Mouse (Mus musculus) c-Kit-positive CD71-negative TER-119-negative erythroid progenitor cells, embryonic 14.5 days (primary cell): Measurements from ENCODE around the gene Vsig10.

Source experiments
- DNase-seq: peaks from one replicate; pipeline ENCODE4 v3.0.0-alpha.2; 2013; ENCODE audit warnings: low read depth

The Vsig10 gene

DNA sequence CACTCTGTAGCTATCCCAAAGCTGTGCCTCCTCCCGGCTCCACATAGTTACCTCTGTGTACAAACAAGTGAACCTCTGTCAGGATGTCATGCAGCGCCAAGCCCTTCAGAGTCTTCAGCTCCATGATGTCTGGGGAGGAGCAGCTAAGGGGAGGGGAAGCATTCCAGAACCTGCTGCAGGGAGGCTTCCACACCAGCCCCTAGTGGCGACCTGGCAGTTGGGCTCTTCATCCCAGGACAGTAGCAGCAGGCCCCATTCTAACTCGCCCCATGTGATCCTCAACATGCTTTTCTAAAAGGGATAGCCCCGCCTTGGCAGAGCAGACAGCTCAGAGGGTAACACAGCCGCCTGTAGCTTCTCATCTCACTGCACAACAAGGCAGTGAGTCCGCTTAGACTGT is 62.9 kb downstream of the Vsig10 start:
- DNase-seq = no peak

GRCm38 (mm10) chr5:117383198-117383597 is 64.3 kb downstream of the Vsig10 start:
- no peak for DNase-seq

DNA sequence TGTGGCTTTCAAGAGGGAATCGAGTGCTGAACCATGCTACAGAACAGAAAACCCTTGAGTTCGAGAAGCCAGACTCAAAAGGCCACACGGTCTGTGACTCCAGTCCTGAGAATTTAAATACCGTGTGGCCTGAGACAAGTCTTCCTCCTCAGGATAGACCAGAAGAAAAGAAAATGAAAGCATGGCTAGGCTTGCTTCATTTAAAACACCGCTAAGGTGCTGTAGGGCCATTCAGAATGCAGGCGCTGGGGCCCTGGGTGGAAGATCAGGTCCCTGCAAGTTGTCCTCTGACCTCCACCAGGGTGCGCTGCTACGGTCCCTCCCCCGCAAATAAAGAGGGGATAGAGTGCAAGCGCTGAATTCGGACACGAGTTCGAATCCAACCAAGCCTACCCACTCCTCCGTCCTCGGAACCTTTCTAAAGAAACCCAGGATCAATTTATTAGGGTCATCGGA is 69.4 kb downstream of the Vsig10 start:
- peak; percentile 49 for DNase-seq

DNA sequence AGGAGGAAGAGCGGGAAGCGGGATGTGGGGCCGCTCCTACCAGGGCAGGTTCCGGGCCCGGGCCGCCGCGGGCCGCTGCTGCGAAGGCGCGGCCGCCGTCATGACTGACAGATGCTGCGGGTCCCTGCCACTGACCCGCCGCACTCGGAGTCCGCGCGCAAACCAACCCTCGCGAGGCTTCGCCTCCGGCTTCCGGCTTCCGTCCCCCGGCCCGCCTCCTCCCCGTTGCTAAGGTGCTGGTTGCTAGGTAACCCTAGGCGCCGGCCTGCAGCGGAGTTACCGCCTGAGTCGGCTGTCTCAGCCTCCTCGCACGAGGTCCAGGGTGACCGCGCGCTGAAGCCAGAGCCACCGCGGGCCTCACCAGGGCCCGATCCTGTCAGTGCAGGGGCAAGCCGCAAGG is 70.0 kb downstream of the Vsig10 start, which contains the start of gene Rfc5:
Gene Rfc5, minus strand, starts transcription at position 171 of the 400 bp plus-strand sequence.
- DNase-seq = peak; percentile 91

DNA sequence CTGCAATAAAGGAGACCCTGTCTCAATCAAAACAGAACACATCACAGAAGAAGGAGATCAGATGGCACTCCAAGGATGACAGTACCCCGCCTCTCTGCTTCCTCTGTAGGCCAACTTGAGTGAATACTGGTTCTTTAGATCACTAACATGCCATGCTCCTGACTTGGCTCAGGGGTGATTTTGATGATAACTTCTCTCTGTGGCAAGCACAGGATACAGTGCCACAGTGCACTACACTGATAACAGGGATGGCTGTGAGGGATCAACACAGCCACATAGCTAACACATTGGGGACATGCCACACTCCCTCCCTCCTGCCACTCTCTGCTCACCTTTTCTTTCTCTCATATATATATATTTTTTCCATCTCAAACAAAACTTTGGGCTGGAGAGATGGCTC is 72.0 kb downstream of the Vsig10 start:
- no peak for DNase-seq

- no peak for DNase-seq
Measured at GRCm38 (mm10) chr5:117395834-117396233, 77.0 kb downstream of the Vsig10 start.

DNA sequence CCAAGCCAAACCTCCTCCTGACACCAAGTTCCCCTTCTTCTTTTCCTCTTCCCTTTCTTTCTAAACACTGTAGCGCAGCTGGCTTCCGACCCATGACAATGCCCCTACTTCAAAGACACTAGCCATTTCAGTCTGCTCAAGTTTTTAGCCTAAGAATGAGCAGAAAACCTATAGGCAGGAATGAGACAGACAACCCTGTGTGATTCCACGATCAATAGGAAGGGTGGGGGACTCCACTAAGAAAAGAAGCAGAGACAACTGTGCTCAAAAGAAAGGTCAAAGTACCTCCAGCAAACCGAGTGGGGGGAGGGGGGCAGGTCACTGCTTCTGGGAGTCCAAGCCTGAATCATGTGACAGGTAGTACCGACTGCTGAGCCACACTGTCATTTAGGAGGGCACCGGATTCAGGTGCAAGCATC is 77.7 kb downstream of the Vsig10 start:
- DNase-seq = no peak

GRCm38 (mm10) chr5:117397371-117397770 is 78.5 kb downstream of the Vsig10 start:
- DNase-seq = no peak

GRCm38 (mm10) chr5:117398007-117398550 is 79.2 kb downstream of the Vsig10 start:
- no peak for DNase-seq

GRCm38 (mm10) chr5:117399281-117399680 is 80.4 kb downstream of the Vsig10 start:
- DNase-seq = no peak

GRCm38 (mm10) chr5:117403609-117404008 is 84.7 kb downstream of the Vsig10 start:
- DNase-seq = no peak
